Comparison of ENCODE assay signal across 8 mouse cellular contexts in the genomic region with DNA sequence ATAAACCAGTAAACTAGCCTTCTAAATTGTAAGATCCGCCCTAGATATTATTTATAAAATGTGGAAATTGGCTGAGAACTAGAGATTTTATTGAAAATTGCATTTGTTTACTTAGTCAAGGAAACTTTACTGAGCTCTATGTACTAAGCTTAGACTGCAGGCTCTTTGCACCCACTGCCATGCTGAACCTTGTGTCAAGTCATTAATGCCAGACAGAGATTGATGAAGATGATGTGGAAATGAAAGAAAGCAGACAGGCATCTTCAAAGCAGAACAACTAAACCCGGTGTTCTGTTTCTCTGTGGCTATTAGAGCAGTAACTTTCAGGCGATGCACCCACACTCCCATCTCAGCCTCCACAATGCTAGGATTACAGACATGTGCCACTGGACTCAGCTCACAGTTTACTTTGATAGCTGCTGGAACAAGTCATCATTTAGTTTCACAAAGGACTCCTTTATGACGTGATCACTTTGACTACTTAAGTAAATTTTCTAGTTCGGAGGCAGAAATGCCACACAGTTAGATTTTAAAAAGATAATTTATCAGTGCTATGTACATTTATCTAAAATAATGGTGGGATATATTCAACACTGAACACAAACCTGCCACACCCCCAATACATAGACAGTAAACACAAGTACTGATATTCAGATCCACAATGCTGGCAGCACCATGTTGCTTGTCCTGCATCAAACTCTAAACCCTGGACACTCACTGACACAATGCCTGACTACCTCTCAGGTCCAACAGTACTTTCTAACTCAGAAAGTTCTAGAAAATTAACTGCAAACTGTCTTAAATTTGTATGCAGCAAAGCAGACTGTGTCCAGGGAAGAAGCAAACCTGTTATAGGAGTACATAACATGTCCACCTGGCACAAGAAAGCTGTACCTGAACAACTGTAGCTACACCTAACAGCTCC.
DNase-seq lines count a peak whose midpoint lies in the region; ATAC-seq and TF ChIP-seq lines count a peak whose summit lies in the region.

No protein-coding gene starts in this region.

- no peak for TF ChIP-seq EP300 in CH12.LX (IDR thresholded peaks at IDR 0.05; ENCODE audit: low read length)

- no peak for DNase-seq in gastrocnemius, adult 2 months
- DNase-seq in gastrocnemius, adult 18-20 months (ENCODE audit: low spot score): no peak
- DNase-seq in CH12.LX (ENCODE audit: extremely low read depth): no peak
- DNase-seq in urinary bladder, postnatal 14 days (ENCODE audit: low spot score): no peak
- no peak for DNase-seq in left cerebral cortex, adult 8-10 months (ENCODE audit: low spot score in 2 of 2)
- DNase-seq in left cerebral cortex, adult 11 months (ENCODE audit: low spot score): no peak

- H3K9ac ChIP-seq in CH12.LX (ENCODE audit: insufficient read depth, low read depth): no peak overlapping the region; the same call in 1 of the 2 replicates
- peak overlapping the region; percentile 65 for H3K9ac ChIP-seq in forebrain, embryonic 12.5 days
- peak overlapping the region; percentile 70 for H3K9ac ChIP-seq in liver, embryonic 12.5 days

- in situ Hi-C loops in CH12.LX (cut with MboI; ENCODE audit: low pct_ligation_motif_present, low pct_unique_long_range_greater_than_20kb, low sequenced_read_pairs): no loop called here

- peaks cover 8 to 57% of the 10 kb centered on the region in 2 experiments; a peak in 3 of 4 replicates for H3K4me1 ChIP-seq in CH12.LX (ENCODE audit: control insufficient read depth in 1 of 2, insufficient read depth in 2 of 2)
- H3K4me1 ChIP-seq in forebrain, embryonic 12.5 days: peaks cover 18% of the 10 kb centered on the region
- peaks cover 18% of the 10 kb centered on the region for H3K4me1 ChIP-seq in liver, embryonic 12.5 days

- no peak for TF ChIP-seq CTCF in gastrocnemius, adult 2 months (IDR thresholded peaks at IDR 0.05)
- no peak for TF ChIP-seq CTCF in CH12.LX (conservative IDR thresholded peaks at IDR 0.05 in 1 of 2, IDR thresholded peaks at IDR 0.05 in 1 of 2; ENCODE audit: low read depth in 2 of 2, low read length in 2 of 2)

- dilution Hi-C loops in CH12.LX (cut with MboI; ENCODE audit: extremely low pct_ligation_motif_present, extremely low pct_unique_long_range_greater_than_20kb, low sequenced_read_pairs): no loop called here

- intact Hi-C loops in gastrocnemius, adult 2 months (cut with DNase I): loop anchor here (5.0 kb wide), 1 partner anchor 106 kb away; no protein-coding TSS in a partner anchor

- H3K27me3 ChIP-seq in CH12.LX (replicated peaks): no peaks in the 10 kb centered on the region
- no peaks in the 10 kb centered on the region for H3K27me3 ChIP-seq in forebrain, embryonic 12.5 days
- H3K27me3 ChIP-seq in liver, embryonic 12.5 days (replicated peaks): no peaks in the 10 kb centered on the region

- WGBS in forebrain, embryonic 12.5 days: 82% methylated on average over 5 of the region's 5 CpGs
- 76% methylated on average over 5 of the region's 5 CpGs for WGBS in liver, embryonic 12.5 days (ENCODE audit: insufficient replicate concordance)

- no peak for TF ChIP-seq RAD21 in CH12.LX (IDR thresholded peaks at IDR 0.05; ENCODE audit: low read depth, low read length)

- H3K36me3 ChIP-seq in CH12.LX (replicated peaks in 1 of 2; ENCODE audit: control insufficient read depth in 1 of 2, insufficient read depth in 1 of 2, low read length in 1 of 2): peaks cover 26 to 52% of the 10 kb centered on the region in 2 experiments
- peaks cover 11% of the 10 kb centered on the region for H3K36me3 ChIP-seq in forebrain, embryonic 12.5 days (replicated peaks)
- H3K36me3 ChIP-seq in liver, embryonic 12.5 days: peaks cover 14% of the 10 kb centered on the region; the same call in 1 of the 2 replicates

- peak overlapping the region; percentile 32; the same call in 1 of the 2 replicates for H3K4me2 ChIP-seq in CH12.LX (ENCODE audit: insufficient read depth, low read depth, poor library complexity, severe bottlenecking)
- H3K4me2 ChIP-seq in forebrain, embryonic 12.5 days: peak overlapping the region; percentile 59
- H3K4me2 ChIP-seq in liver, embryonic 12.5 days: peak overlapping the region; percentile 70

- H3K4me3 ChIP-seq in gastrocnemius, adult 2 months: peak overlapping the region; percentile 85
- peak overlapping the region in 1 of 3 experiments; percentile 45 for H3K4me3 ChIP-seq in CH12.LX (replicated peaks in 1 of 3; ENCODE audit: low read depth in 2 of 3, low read length in 2 of 3, poor library complexity in 1 of 3)
- peak overlapping the region; percentile 52 for H3K4me3 ChIP-seq in forebrain, embryonic 12.5 days (replicated peaks)
- peak overlapping the region; percentile 65 for H3K4me3 ChIP-seq in liver, embryonic 12.5 days

- H3K27ac ChIP-seq in gastrocnemius, adult 2 months: peak overlapping the region; percentile 88
- no peak overlapping the region for H3K27ac ChIP-seq in CH12.LX (ENCODE audit: insufficient read depth, low read depth)
- no peak overlapping the region for H3K27ac ChIP-seq in forebrain, embryonic 12.5 days
- no peak overlapping the region for H3K27ac ChIP-seq in liver, embryonic 12.5 days

- ATAC-seq in forebrain, embryonic 12.5 days (ENCODE audit: low FRiP score): peak; percentile 5; the same call in 1 of the 2 replicates
- no peak for ATAC-seq in liver, embryonic 12.5 days

- no peak for TF ChIP-seq POLR2A in CH12.LX (IDR thresholded peaks at IDR 0.05; ENCODE audit: low read depth, low read length)

- peaks cover 51% of the 10 kb centered on the region for H3K79me2 ChIP-seq in CH12.LX (replicated peaks; ENCODE audit: control insufficient read depth, extremely low read depth, insufficient read depth, poor library complexity, severe bottlenecking)

- H3K9me3 ChIP-seq in CH12.LX (replicated peaks; ENCODE audit: low read length): peaks cover 4% of the 10 kb centered on the region
- no peaks in the 10 kb centered on the region for H3K9me3 ChIP-seq in forebrain, embryonic 12.5 days
- H3K9me3 ChIP-seq in liver, embryonic 12.5 days (replicated peaks): no peaks in the 10 kb centered on the region

TF ChIP-seq in CH12.LX, 34 proteins besides CTCF, POLR2A, EP300 and RAD21:
- no peak for TF ChIP-seq USF2 (conservative IDR thresholded peaks at IDR 0.05; ENCODE audit: low read depth, low read length)
- no peak for TF ChIP-seq NRF1 (IDR thresholded peaks at IDR 0.05; ENCODE audit: low read depth, low read length)
- no peak for TF ChIP-seq E2F4 (IDR thresholded peaks at IDR 0.05; ENCODE audit: insufficient replicate concordance, low read depth, low read length)
- no peak for TF ChIP-seq PAX5 (IDR thresholded peaks at IDR 0.05; ENCODE audit: low read length)
- no peak for TF ChIP-seq JUND (conservative IDR thresholded peaks at IDR 0.05; ENCODE audit: low read depth, low read length)
